Mouse (Mus musculus) bone marrow, adult 2 months (tissue): ENCODE results near the gene Nkx3-2.

Experiments
- CTCF ChIP-seq: fragments of 200-500 bp; IDR thresholded peaks from 2 replicates; pipeline ENCODE4 v1.5.1; 2011; ENCODE audit warnings: low read length, control low read depth; ENCODE audit not compliant: control insufficient read depth, insufficient read depth
- POLR2A ChIP-seq: fragments of 200-500 bp; IDR thresholded peaks from 2 replicates; pipeline ENCODE4 v1.6.1; 2011; ENCODE audit warnings: low read depth, mild to moderate bottlenecking, control low read depth, low read length, borderline replicate concordance; ENCODE audit not compliant: control insufficient read depth

DNA sequence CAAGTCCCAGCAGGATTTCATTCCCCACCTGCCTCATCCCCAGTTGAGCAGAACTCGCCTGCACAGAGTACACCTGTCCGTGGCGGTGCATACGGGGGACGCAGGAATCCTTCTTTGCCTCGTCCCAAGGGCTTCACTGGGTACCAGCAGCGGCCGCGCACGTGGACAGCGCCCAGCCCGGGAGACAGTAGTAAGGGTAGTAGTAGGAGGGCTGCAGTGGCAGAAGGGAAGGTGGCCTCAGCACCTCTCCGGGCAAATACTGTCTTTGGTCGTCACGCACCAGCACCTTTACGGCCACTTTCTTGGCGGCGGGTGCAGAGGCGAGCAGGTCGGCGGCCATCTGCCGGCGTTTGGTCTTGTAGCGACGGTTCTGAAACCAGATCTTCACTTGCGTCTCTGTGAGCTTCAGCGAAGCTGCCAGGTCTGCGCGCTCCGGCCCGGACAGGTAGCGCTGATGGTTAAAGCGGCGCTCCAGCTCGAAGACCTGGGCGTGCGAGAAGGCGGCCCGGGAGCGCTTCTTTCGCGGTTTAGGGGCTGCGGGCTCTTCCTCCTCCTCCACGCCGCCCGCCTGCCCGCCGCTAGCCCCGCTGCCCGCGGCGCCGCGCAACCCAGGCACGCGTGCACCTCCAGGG, 2.7 kb downstream of the Nkx3-2 start:
- TF ChIP-seq POLR2A (no peak), CTCF (no peak)
